Mouse (Mus musculus) midbrain, embryonic 16.5 days (tissue): ENCODE measurements around the gene Bcar3. TPM values are rescaled to one million over a fixed set of nuclear protein-coding genes. Genes with fewer than 3 reads are reported as not detected.

Experiments used
- ATAC-seq: fragments of 200-750 bp; cut with Nextera tagmentation; 2 replicates; pipeline ENCODE4 v1.8.0; 2017; ENCODE audit warnings: moderate TSS enrichment
- H3K27ac ChIP-seq: fragments of 300-500 bp; sonication (generic); 2 replicates; pipeline ENCODE4 v1.5.1; 2014; ENCODE audit warnings: mild to moderate bottlenecking, low read length, mixed read lengths
- H3K27me3 ChIP-seq: fragments of 300-500 bp; sonication (generic); 2 replicates; pipeline ENCODE4 v1.6.1; 2014; ENCODE audit warnings: low read depth, low read length, mixed read lengths; ENCODE audit not compliant: control insufficient read depth, insufficient read depth
- H3K36me3 ChIP-seq: fragments of 300-500 bp; sonication (generic); 2 replicates; pipeline ENCODE4 v1.6.1; 2014; ENCODE audit warnings: mild to moderate bottlenecking, low read length, moderate library complexity, mixed read lengths; ENCODE audit not compliant: control insufficient read depth, insufficient read depth
- H3K4me1 ChIP-seq: fragments of 300-500 bp; sonication (generic); 2 replicates; pipeline ENCODE4 v1.6.1; 2014; ENCODE audit warnings: mild to moderate bottlenecking, low read length, mixed read lengths; ENCODE audit not compliant: control insufficient read depth, insufficient read depth
- H3K4me2 ChIP-seq: fragments of 300-500 bp; sonication (generic); 2 replicates; pipeline ENCODE4 v1.6.1; 2014; ENCODE audit warnings: mild to moderate bottlenecking, low read length, mixed read lengths
- H3K4me3 ChIP-seq: fragments of 300-500 bp; sonication (generic); 2 replicates; pipeline ENCODE4 v1.5.1; 2014; ENCODE audit warnings: low read depth, mild to moderate bottlenecking, low read length, moderate library complexity, mixed read lengths
- H3K9ac ChIP-seq: fragments of 300-500 bp; sonication (generic); 2 replicates; pipeline ENCODE4 v1.6.1; 2014; ENCODE audit warnings: low read depth, low read length, mixed read lengths
- H3K9me3 ChIP-seq: fragments of 300-500 bp; sonication (generic); replicated peaks from 2 replicates; pipeline ENCODE4 v1.6.1; 2014; ENCODE audit warnings: mild to moderate bottlenecking, low read length, mixed read lengths; ENCODE audit not compliant: control insufficient read depth, poor library complexity, severe bottlenecking
- WGBS: fragments of 180-500 bp; shearing (Covaris S2); extraction: QIAGEN DNeasy Blood & Tissue Kit; methylation state at CpG from one replicate; pipeline ENCODE4 v1.1.7; 2014; 5-methylcytosine and 5-hydroxymethylcytosine counted together
- polyA plus RNA-seq: library from polyadenylated mRNA; unstranded; fragments of >200 nt; fragmentation: Nextera tagmentation; extraction: Ambion mirVana; gene quantifications from 2 replicates; pipeline ENCODE4 v1.2.1, GENCODE M21; 2015

Gene Bcar3
- polyA plus RNA-seq, 1 experiment from 2014 or later: 7.6 TPM

GRCm38 (mm10) chr3:122516327-122516695 lies 222.4 kb downstream of the Bcar3 start:
- no peak overlapping the region for H3K4me3 ChIP-seq
- no peaks in the 10 kb centered on the region for H3K36me3 ChIP-seq
- H3K4me2 ChIP-seq: no peak overlapping the region
- peaks cover 26% of the 10 kb centered on the region for H3K4me1 ChIP-seq
- no peak overlapping the region for H3K9ac ChIP-seq
- no peaks in the 10 kb centered on the region for H3K9me3 ChIP-seq
- WGBS: 95% methylated on average over 3 of the region's 3 CpGs
- no peak overlapping the region for H3K27ac ChIP-seq
- no peak for ATAC-seq
- H3K27me3 ChIP-seq: no peaks in the 10 kb centered on the region

- 71% methylated on average over 4 of the region's 4 CpGs for WGBS
- no peaks in the 10 kb centered on the region for H3K36me3 ChIP-seq
- ATAC-seq: no peak
- no peaks in the 10 kb centered on the region for H3K27me3 ChIP-seq
- peak overlapping the region; percentile 58; the same call in 1 of the 2 replicates for H3K27ac ChIP-seq
- no peaks in the 10 kb centered on the region for H3K9me3 ChIP-seq
- no peak overlapping the region for H3K4me3 ChIP-seq
- no peak overlapping the region for H3K4me2 ChIP-seq
- peaks cover 26% of the 10 kb centered on the region for H3K4me1 ChIP-seq
- no peak overlapping the region for H3K9ac ChIP-seq
Observed at GRCm38 (mm10) chr3:122517726-122518125, 223.8 kb downstream of the Bcar3 start.

GRCm38 (mm10) chr3:122518231-122518736 lies 224.3 kb downstream of the Bcar3 start:
- H3K27me3 ChIP-seq: no peaks in the 10 kb centered on the region
- peak; percentile 49 for ATAC-seq
- no peaks in the 10 kb centered on the region for H3K36me3 ChIP-seq
- H3K9ac ChIP-seq: no peak overlapping the region
- no peak overlapping the region for H3K4me3 ChIP-seq
- 34% methylated on average over 9 of the region's 9 CpGs for WGBS
- no peaks in the 10 kb centered on the region for H3K9me3 ChIP-seq
- H3K27ac ChIP-seq: peak overlapping the region; percentile 45
- no peak overlapping the region for H3K4me2 ChIP-seq
- peaks cover 26% of the 10 kb centered on the region for H3K4me1 ChIP-seq

- Histone ChIP-seq H3K9ac (no peak overlapping the region), H3K9me3 (no peaks in the 10 kb centered on the region), H3K27me3 (no peaks in the 10 kb centered on the region), H3K4me3 (no peak overlapping the region), H3K4me2 (peak overlapping the region; percentile 37), H3K27ac (peak overlapping the region; percentile 64), H3K4me1 (peaks cover 26% of the 10 kb centered on the region), H3K36me3 (no peaks in the 10 kb centered on the region)
- ATAC-seq: peak; percentile 47
- 40% methylated on average over 12 of the region's 13 CpGs for whole genome bisulfite sequencing
Observed at GRCm38 (mm10) chr3:122519082-122519481, 225.1 kb downstream of the Bcar3 start.

- no peak overlapping the region for H3K4me2 ChIP-seq
- ATAC-seq: no peak
- no peak overlapping the region for H3K9ac ChIP-seq
- no peaks in the 10 kb centered on the region for H3K9me3 ChIP-seq
- no peak overlapping the region for H3K4me3 ChIP-seq
- H3K36me3 ChIP-seq: no peaks in the 10 kb centered on the region
- 91% methylated on average over 3 of the region's 3 CpGs for WGBS
- H3K27me3 ChIP-seq: no peaks in the 10 kb centered on the region
- peaks cover 26% of the 10 kb centered on the region for H3K4me1 ChIP-seq
- H3K27ac ChIP-seq: no peak overlapping the region
Observed at GRCm38 (mm10) chr3:122520365-122520764, 226.4 kb downstream of the Bcar3 start.

GRCm38 (mm10) chr3:122520875-122521274 lies 226.9 kb downstream of the Bcar3 start:
- no peak for ATAC-seq
- no peak overlapping the region for H3K4me2 ChIP-seq
- H3K9me3 ChIP-seq: no peaks in the 10 kb centered on the region
- H3K36me3 ChIP-seq: no peaks in the 10 kb centered on the region
- no peak overlapping the region for H3K4me3 ChIP-seq
- no peak overlapping the region for H3K9ac ChIP-seq
- H3K4me1 ChIP-seq: peaks cover 26% of the 10 kb centered on the region
- H3K27me3 ChIP-seq: no peaks in the 10 kb centered on the region
- WGBS: 93% methylated on average over 4 of the region's 4 CpGs
- H3K27ac ChIP-seq: no peak overlapping the region

- Histone ChIP-seq H3K4me3 (no peak overlapping the region), H3K4me1 (peaks cover 26% of the 10 kb centered on the region), H3K9ac (no peak overlapping the region), H3K9me3 (no peaks in the 10 kb centered on the region), H3K27ac (no peak overlapping the region), H3K36me3 (no peaks in the 10 kb centered on the region), H3K27me3 (no peaks in the 10 kb centered on the region), H3K4me2 (no peak overlapping the region)
- WGBS: 52% methylated on average over 1 of the region's 1 CpGs
- ATAC-seq: no peak
Observed at GRCm38 (mm10) chr3:122521294-122521693, 227.4 kb downstream of the Bcar3 start.

GRCm38 (mm10) chr3:122528477-122528876 lies 234.5 kb downstream of the Bcar3 start:
- H3K4me1 ChIP-seq: no peaks in the 10 kb centered on the region
- 88% methylated on average over 3 of the region's 3 CpGs for WGBS
- no peaks in the 10 kb centered on the region for H3K9me3 ChIP-seq
- no peak overlapping the region for H3K27ac ChIP-seq
- no peak overlapping the region for H3K4me3 ChIP-seq
- H3K4me2 ChIP-seq: no peak overlapping the region
- no peaks in the 10 kb centered on the region for H3K27me3 ChIP-seq
- H3K36me3 ChIP-seq: no peaks in the 10 kb centered on the region
- H3K9ac ChIP-seq: no peak overlapping the region
- no peak for ATAC-seq

- Histone ChIP-seq H3K36me3 (peaks cover 31% of the 10 kb centered on the region), H3K27ac (no peak overlapping the region), H3K9me3 (no peaks in the 10 kb centered on the region), H3K4me1 (no peaks in the 10 kb centered on the region), H3K4me2 (no peak overlapping the region), H3K9ac (no peak overlapping the region), H3K4me3 (no peak overlapping the region), H3K27me3 (no peaks in the 10 kb centered on the region)
- WGBS: 85% methylated on average over 8 of the region's 8 CpGs
- peak; percentile 38; the same call in 1 of the 2 replicates for ATAC-seq
Observed at GRCm38 (mm10) chr3:122535938-122536703, 242.2 kb downstream of the Bcar3 start.
